Mouse (Mus musculus): ENCODE results near the gene Prpf19.

- TF ChIP-seq GATA1 (IDR thresholded peaks at IDR 0.05; ENCODE audit: low read length), result no peak
- TF ChIP-seq TAL1 (IDR thresholded peaks at IDR 0.05; ENCODE audit: low read length), result no peak
These were observed 21.5 kb downstream of the Prpf19 start for GRCm38 (mm10) chr19:10916506-10916905.
